Mouse (Mus musculus): ENCODE data around the gene Adamts15. TPM values are rescaled to one million over a fixed set of nuclear protein-coding genes. Genes with fewer than 3 reads are reported as not detected.

Gene Adamts15
- total RNA-seq, 2 experiments from 2014 or later, result 4.7 to 6.4 TPM

GRCm38 (mm10) chr9:30897169-30897568 lies 25.1 kb downstream of the Adamts15 start:
- no peak for DNase-seq (ENCODE audit: low spot score in 2 of 2)
- intact Hi-C loops (cut with DNase I), result no loop called here

DNA sequence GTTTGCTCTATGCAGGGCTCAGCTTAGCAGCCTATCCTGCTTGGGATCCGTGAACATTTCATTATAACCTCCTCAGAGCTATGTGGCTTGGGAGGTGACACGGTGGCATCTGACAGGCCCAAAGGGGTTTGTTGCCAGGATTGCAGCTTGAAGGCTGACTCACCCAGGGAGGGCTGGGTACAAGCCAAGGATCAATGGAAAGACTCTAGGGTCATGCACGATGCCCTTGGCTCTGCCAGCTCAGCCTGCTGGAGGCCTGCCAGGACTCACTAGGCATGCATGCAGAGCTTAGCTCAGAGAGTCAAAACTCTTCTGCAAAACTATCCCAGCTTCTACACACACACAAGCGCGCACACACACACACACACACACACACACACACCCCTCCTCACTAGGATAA lies 25.5 kb downstream of the Adamts15 start:
- intact Hi-C loops (cut with DNase I), result no loop called here
- peak in 1 of 2 experiments; percentile 26 for DNase-seq (ENCODE audit: low spot score in 2 of 2)

GRCm38 (mm10) chr9:30895618-30896017 lies 26.6 kb downstream of the Adamts15 start:
- DNase-seq (ENCODE audit: low spot score in 2 of 2), result no peak
- intact Hi-C loops (cut with DNase I), result no loop called here

DNA sequence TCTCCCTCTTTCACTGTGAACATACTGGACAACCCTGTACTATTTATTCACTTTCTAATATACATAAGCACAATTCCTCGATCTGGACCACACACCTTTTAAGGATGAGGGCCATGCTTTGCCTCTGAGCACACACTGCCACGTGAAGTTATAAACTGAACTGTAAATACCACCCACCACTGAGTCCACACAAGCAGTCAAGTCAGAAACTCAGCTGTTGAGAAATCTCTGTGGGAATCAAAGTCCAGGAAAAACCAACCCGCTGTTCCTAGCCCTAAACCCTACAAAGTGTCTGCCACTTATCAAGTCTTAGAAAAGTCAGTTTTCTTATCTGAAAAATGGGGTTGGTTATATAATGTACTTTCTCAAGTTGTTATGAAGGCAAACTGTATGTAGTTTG lies 36.0 kb downstream of the Adamts15 start:
- intact Hi-C loops (cut with DNase I), result no loop called here
- DNase-seq (ENCODE audit: low spot score in 2 of 2), result no peak

- intact Hi-C loops (cut with DNase I), result no loop called here
- no peak for DNase-seq (ENCODE audit: low spot score in 2 of 2)
Measured at GRCm38 (mm10) chr9:30880553-30880952, 41.7 kb downstream of the Adamts15 start.

GRCm38 (mm10) chr9:30879947-30880273 lies 42.3 kb downstream of the Adamts15 start:
- intact Hi-C loops (cut with DNase I), result no loop called here
- no peak for DNase-seq (ENCODE audit: low spot score in 2 of 2)

- DNase-seq (ENCODE audit: low spot score in 2 of 2), result no peak
- intact Hi-C loops (cut with DNase I), result no loop called here
Measured at GRCm38 (mm10) chr9:30879248-30879946, 42.9 kb downstream of the Adamts15 start.

DNA sequence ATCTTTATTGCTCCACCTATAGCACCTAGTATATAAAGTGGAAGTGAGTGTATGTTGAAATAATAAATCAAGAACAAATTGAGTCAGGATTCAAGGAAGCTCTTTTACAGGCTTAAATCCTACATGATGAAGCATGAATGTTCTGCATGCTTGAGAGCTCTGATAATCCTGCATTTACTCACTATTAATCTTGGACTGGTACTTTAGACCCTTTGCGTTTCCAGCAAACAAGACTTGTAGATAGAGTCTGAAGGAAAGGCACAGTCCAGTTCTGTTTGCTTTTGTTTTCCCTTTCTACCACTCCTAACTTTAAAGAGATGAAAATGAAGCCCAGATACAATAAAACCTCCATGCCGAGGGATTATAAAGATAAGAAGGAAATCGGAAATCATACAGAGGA lies 45.7 kb downstream of the Adamts15 start:
- intact Hi-C loops (cut with DNase I), result no loop called here

GRCm38 (mm10) chr9:30855837-30856236 lies 66.4 kb downstream of the Adamts15 start:
- DNase-seq (ENCODE audit: low spot score in 2 of 2), result no peak
- intact Hi-C loops (cut with DNase I), result no loop called here

More for the DNA sequence above, 45.7 kb downstream of the Adamts15 start:
- no peak for DNase-seq (ENCODE audit: low spot score in 2 of 2)

DNA sequence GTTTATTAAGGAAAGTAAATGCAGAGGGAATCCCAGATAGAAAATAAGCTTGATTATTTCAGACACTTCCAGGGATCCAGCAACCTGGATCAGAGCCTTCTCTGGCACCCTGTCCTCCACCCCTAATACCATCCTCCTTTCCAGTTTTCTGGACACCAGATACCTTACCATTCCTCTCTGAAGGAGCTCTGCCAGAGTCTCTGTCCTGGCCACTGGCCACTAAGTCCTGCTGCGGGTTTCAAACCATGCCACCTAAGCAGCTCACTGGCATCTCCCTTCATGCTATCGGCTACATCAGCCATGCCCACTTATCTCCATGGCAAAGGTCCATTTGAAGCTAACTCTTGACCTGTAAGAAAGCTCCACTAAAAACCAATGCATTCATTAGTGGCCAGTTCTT lies 70.4 kb downstream of the Adamts15 start:
- no peak for DNase-seq (ENCODE audit: low spot score in 2 of 2)
- intact Hi-C loops (cut with DNase I), result no loop called here

GRCm38 (mm10) chr9:30849951-30850350 lies 72.3 kb downstream of the Adamts15 start:
- intact Hi-C loops (cut with DNase I), result no loop called here
- DNase-seq (ENCODE audit: low spot score in 2 of 2), result no peak

DNA sequence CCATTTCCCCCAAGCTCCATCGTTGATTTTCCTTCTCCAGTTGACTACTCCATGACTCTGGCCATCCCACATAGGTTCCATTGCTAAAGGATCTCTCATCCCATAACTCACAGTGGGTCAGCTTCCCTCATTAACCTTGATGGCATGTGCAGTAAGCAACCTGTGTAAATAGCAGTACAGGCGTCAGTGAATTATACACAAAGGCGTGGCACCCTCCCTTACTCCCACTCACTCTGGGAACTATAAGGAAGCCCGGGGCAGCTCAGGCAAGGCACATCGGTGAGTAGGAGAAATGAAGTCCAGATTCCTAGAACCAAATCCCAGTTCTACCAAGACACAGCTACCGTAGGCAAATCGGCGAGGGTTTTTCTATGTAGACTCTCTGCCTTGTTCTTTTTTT lies 72.8 kb downstream of the Adamts15 start:
- intact Hi-C loops (cut with DNase I), result no loop called here
- no peak for DNase-seq (ENCODE audit: low spot score in 2 of 2)

Other genes starting within 250 kb of the Adamts15 start
- 1 to 10 TPM; 4.0 to 4.1 TPM for gene Adamts8, start 20.1 kb upstream of the Adamts15 start, total RNA-seq (2021)
- gene Zbtb44, start 108.2 kb upstream of the Adamts15 start, total RNA-seq (2021), result 10 to 100 TPM; 37.2 to 43.6 TPM
- gene St14, start 209.4 kb upstream of the Adamts15 start, total RNA-seq (2021), result under 1 TPM; 0.49 to 0.93 TPM